Mouse (Mus musculus) lung, postnatal 0 days (tissue): Measurements from ENCODE around the gene Lrfn4.

ENCODE experiments used
- CTCF ChIP-seq: IDR thresholded peaks from 2 replicates; pipeline ENCODE4 v1.5.1; 2016; ENCODE audit warnings: antibody characterized with exemption, mild to moderate bottlenecking
- EP300 ChIP-seq: IDR thresholded peaks from 2 replicates; pipeline ENCODE4 v1.6.1; 2016; ENCODE audit warnings: antibody characterized with exemption, mild to moderate bottlenecking, control low read depth

GRCm38 (mm10) chr19:4628819-4629218 is 13.4 kb upstream of the Lrfn4 start:
- TF ChIP-seq CTCF (peak; percentile 91), EP300 (no peak)
